Mouse (Mus musculus) liver, embryonic 12.5 days (tissue): Measurements from ENCODE around the gene Dhrs4. TPM values are rescaled to one million over a fixed set of nuclear protein-coding genes. Genes with fewer than 3 reads are reported as not detected.
A peak's percentile ranks its signal among the peaks of the same experiment; 100 is the strongest.

ENCODE experiments used
- ATAC-seq: fragments of 200-750 bp; cut with Nextera tagmentation; 2 replicates; pipeline ENCODE4 v1.8.0; 2017; ENCODE audit warnings: moderate number of reproducible peaks, mild to moderate bottlenecking, moderate library complexity
- H3K27ac ChIP-seq: fragments of 300-500 bp; sonication (generic); 2 replicates; pipeline ENCODE4 v1.5.1; 2016; ENCODE audit warnings: mild to moderate bottlenecking
- H3K27me3 ChIP-seq: fragments of 300-500 bp; sonication (generic); replicated peaks from 2 replicates; pipeline ENCODE4 v1.6.1; 2016; ENCODE audit warnings: mild to moderate bottlenecking, moderate library complexity
- H3K36me3 ChIP-seq: fragments of 300-500 bp; sonication (generic); 2 replicates; pipeline ENCODE4 v1.6.1; 2016; ENCODE audit warnings: mild to moderate bottlenecking, moderate library complexity
- H3K4me1 ChIP-seq: fragments of 300-500 bp; sonication (generic); 2 replicates; pipeline ENCODE4 v1.6.1; 2016
- H3K4me2 ChIP-seq: fragments of 300-500 bp; sonication (generic); 2 replicates; pipeline ENCODE4 v1.6.1; 2016; ENCODE audit warnings: mild to moderate bottlenecking, moderate library complexity
- H3K4me3 ChIP-seq: fragments of 300-500 bp; sonication (generic); 2 replicates; pipeline ENCODE4 v1.5.1; 2016; ENCODE audit warnings: mild to moderate bottlenecking, moderate library complexity
- H3K9ac ChIP-seq: fragments of 300-500 bp; sonication (generic); 2 replicates; pipeline ENCODE4 v1.6.1; 2016; ENCODE audit warnings: mild to moderate bottlenecking, moderate library complexity
- H3K9me3 ChIP-seq: fragments of 300-500 bp; sonication (generic); replicated peaks from 2 replicates; pipeline ENCODE4 v1.6.1; 2016; ENCODE audit warnings: mild to moderate bottlenecking, moderate library complexity
- WGBS: fragments of 180-500 bp; shearing (Covaris S2); methylation state at CpG from one replicate; pipeline ENCODE4 v1.1.7; 2016; ENCODE audit not compliant: insufficient replicate concordance; 5-methylcytosine and 5-hydroxymethylcytosine counted together
- polyA plus RNA-seq: library from polyadenylated mRNA; unstranded; fragments of >200 nt; fragmentation: Nextera tagmentation; extraction: Ambion mirVana; gene quantifications from 2 replicates; pipeline ENCODE4 v1.2.1, GENCODE M21; 2016

The Dhrs4 gene
- polyA plus RNA-seq = 76.6 and 77.0 TPM in 2 replicates

- peaks cover 28% of the 10 kb centered on the region for H3K36me3 ChIP-seq
- H3K27me3 ChIP-seq = no peaks in the 10 kb centered on the region
- H3K9ac ChIP-seq = peak within 1 kb of the TSS; percentile 85
- H3K4me3 ChIP-seq = peak within 1 kb of the TSS; percentile 77
- no peaks in the 10 kb centered on the region for H3K9me3 ChIP-seq
- ATAC-seq = peak; percentile 88
- WGBS = under 1% methylated on average over 38 of the region's 38 CpGs
- peaks cover 65% of the 10 kb centered on the region for H3K4me1 ChIP-seq
- H3K4me2 ChIP-seq = peak within 1 kb of the TSS; percentile 75
- peak within 1 kb of the TSS; percentile 95 for H3K27ac ChIP-seq
These were observed at the start of gene Dhrs4 for GRCm38 (mm10) chr14:55478651-55479599. Gene Dhrs4, plus strand, starts transcription at chr14:55478758.

- H3K9ac ChIP-seq = no peak overlapping the region
- no peaks in the 10 kb centered on the region for H3K27me3 ChIP-seq
- H3K36me3 ChIP-seq = no peaks in the 10 kb centered on the region
- H3K4me2 ChIP-seq = no peak overlapping the region
- H3K4me3 ChIP-seq = no peak overlapping the region
- H3K27ac ChIP-seq = no peak overlapping the region
- H3K9me3 ChIP-seq = no peaks in the 10 kb centered on the region
- peaks cover 17% of the 10 kb centered on the region; the same call in 1 of the 2 replicates for H3K4me1 ChIP-seq
- no peak for ATAC-seq
- 44% methylated on average over 4 of the region's 4 CpGs for WGBS
These were observed 48.3 kb upstream of the Dhrs4 start for GRCm38 (mm10) chr14:55430255-55430654.

DNA sequence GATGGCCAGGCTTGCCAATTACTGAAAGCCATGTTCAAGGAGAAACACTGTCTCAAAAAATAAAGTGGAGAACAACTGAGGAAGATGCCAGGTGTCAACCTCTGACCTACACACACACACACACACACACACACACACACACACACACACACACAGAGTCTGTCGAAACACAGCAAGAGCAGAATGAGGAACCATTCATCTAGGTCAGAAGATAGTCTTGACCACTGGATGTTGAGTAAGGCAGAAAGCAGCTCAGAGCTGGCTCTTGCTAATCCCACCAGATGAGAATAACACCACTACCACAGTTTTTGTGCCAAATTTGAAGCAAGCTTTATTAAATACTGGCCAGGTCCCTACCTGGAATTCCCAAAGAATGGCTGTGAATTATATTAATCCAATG is 45.5 kb upstream of the Dhrs4 start:
- Histone ChIP-seq H3K27me3 (no peaks in the 10 kb centered on the region), H3K4me1 (peaks cover 11% of the 10 kb centered on the region; the same call in 1 of the 2 replicates), H3K4me3 (no peak overlapping the region), H3K36me3 (no peaks in the 10 kb centered on the region), H3K9ac (no peak overlapping the region), H3K4me2 (no peak overlapping the region), H3K27ac (no peak overlapping the region), H3K9me3 (no peaks in the 10 kb centered on the region)
- no peak for ATAC-seq
- 42% methylated on average over 1 of the region's 1 CpGs for WGBS

- Histone ChIP-seq H3K36me3 (no peaks in the 10 kb centered on the region), H3K9ac (no peak overlapping the region), H3K27me3 (no peaks in the 10 kb centered on the region), H3K4me3 (no peak overlapping the region), H3K27ac (no peak overlapping the region), H3K4me2 (no peak overlapping the region), H3K4me1 (peaks cover 8% of the 10 kb centered on the region; the same call in 1 of the 2 replicates), H3K9me3 (no peaks in the 10 kb centered on the region)
- no peak for ATAC-seq
- 69% methylated on average over 3 of the region's 3 CpGs for WGBS
These were observed 43.7 kb upstream of the Dhrs4 start for GRCm38 (mm10) chr14:55434825-55435224.

GRCm38 (mm10) chr14:55437118-55437517 is 41.4 kb upstream of the Dhrs4 start:
- no peak overlapping the region for H3K27ac ChIP-seq
- no peaks in the 10 kb centered on the region for H3K27me3 ChIP-seq
- no peak overlapping the region for H3K4me2 ChIP-seq
- no peak for ATAC-seq
- no peaks in the 10 kb centered on the region for H3K9me3 ChIP-seq
- no peak overlapping the region for H3K9ac ChIP-seq
- no peaks in the 10 kb centered on the region for H3K36me3 ChIP-seq
- H3K4me3 ChIP-seq = no peak overlapping the region
- WGBS = 70% methylated on average over 8 of the region's 8 CpGs
- no peaks in the 10 kb centered on the region for H3K4me1 ChIP-seq

- Histone ChIP-seq H3K9me3 (no peaks in the 10 kb centered on the region), H3K27me3 (no peaks in the 10 kb centered on the region; the same call in 1 of the 2 replicates), H3K4me1 (no peaks in the 10 kb centered on the region), H3K9ac (no peak overlapping the region), H3K4me2 (no peak overlapping the region), H3K27ac (no peak overlapping the region), H3K4me3 (no peak overlapping the region), H3K36me3 (no peaks in the 10 kb centered on the region)
- WGBS = 22% methylated on average over 6 of the region's 6 CpGs
- no peak for ATAC-seq
These were observed 40.3 kb upstream of the Dhrs4 start for GRCm38 (mm10) chr14:55438193-55438784.

GRCm38 (mm10) chr14:55457693-55458092 is 20.9 kb upstream of the Dhrs4 start:
- H3K9me3 ChIP-seq = 0 out of 2 replicates have a peak, but pooled peaks cover 10% of the 10 kb centered on the region
- H3K27me3 ChIP-seq = peaks cover 20% of the 10 kb centered on the region; the same call in 1 of the 2 replicates
- ATAC-seq = no peak
- no peak overlapping the region for H3K4me2 ChIP-seq
- no peak overlapping the region for H3K9ac ChIP-seq
- no peak overlapping the region for H3K4me3 ChIP-seq
- H3K4me1 ChIP-seq = no peaks in the 10 kb centered on the region
- H3K36me3 ChIP-seq = no peaks in the 10 kb centered on the region
- H3K27ac ChIP-seq = no peak overlapping the region
- WGBS = 80% methylated on average over 2 of the region's 2 CpGs

DNA sequence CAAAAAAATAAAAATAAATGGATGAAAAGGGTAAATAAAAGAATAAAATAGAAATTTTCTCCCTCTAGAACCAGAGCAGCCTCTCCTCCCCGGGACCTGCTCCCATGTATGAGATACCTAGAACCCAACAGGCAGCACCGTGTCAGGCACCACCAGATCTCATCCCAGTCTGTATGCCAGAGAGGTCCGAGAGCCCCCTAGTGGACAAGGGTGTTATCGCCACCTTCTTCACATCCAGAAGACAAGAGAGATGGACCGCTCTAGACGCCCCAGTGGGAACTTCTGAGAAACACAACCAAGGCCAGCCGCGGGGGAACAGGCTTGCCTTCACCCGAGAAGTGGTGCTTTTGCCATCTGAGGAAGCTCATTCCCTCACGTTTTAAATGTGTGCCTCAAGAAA is 20.3 kb upstream of the Dhrs4 start:
- Histone ChIP-seq H3K9me3 (0 out of 2 replicates have a peak, but pooled peaks cover 10% of the 10 kb centered on the region), H3K36me3 (no peaks in the 10 kb centered on the region), H3K4me2 (no peak overlapping the region), H3K27me3 (peaks cover 20% of the 10 kb centered on the region; the same call in 1 of the 2 replicates), H3K27ac (no peak overlapping the region), H3K4me1 (no peaks in the 10 kb centered on the region), H3K9ac (no peak overlapping the region), H3K4me3 (no peak overlapping the region)
- 10% methylated on average over 10 of the region's 10 CpGs for WGBS
- ATAC-seq = peak; percentile 46; the same call in 1 of the 2 replicates

GRCm38 (mm10) chr14:55458761-55459160 is 19.8 kb upstream of the Dhrs4 start:
- 75% methylated on average over 3 of the region's 3 CpGs for WGBS
- Histone ChIP-seq H3K4me1 (no peaks in the 10 kb centered on the region), H3K4me2 (no peak overlapping the region), H3K4me3 (no peak overlapping the region), H3K9ac (no peak overlapping the region), H3K36me3 (no peaks in the 10 kb centered on the region), H3K27me3 (peaks cover 20% of the 10 kb centered on the region; the same call in 1 of the 2 replicates), H3K27ac (no peak overlapping the region), H3K9me3 (0 out of 2 replicates have a peak, but pooled peaks cover 5% of the 10 kb centered on the region)
- ATAC-seq = no peak

- no peaks in the 10 kb centered on the region for H3K4me1 ChIP-seq
- no peak overlapping the region for H3K4me3 ChIP-seq
- WGBS = 53% methylated on average over 4 of the region's 4 CpGs
- H3K9me3 ChIP-seq = 0 out of 2 replicates have a peak, but pooled peaks cover 4% of the 10 kb centered on the region
- peaks cover 20% of the 10 kb centered on the region; the same call in 1 of the 2 replicates for H3K27me3 ChIP-seq
- no peaks in the 10 kb centered on the region for H3K36me3 ChIP-seq
- H3K4me2 ChIP-seq = no peak overlapping the region
- ATAC-seq = no peak
- no peak overlapping the region for H3K9ac ChIP-seq
- no peak overlapping the region for H3K27ac ChIP-seq
These were observed 18.8 kb upstream of the Dhrs4 start for GRCm38 (mm10) chr14:55459796-55460195.

DNA sequence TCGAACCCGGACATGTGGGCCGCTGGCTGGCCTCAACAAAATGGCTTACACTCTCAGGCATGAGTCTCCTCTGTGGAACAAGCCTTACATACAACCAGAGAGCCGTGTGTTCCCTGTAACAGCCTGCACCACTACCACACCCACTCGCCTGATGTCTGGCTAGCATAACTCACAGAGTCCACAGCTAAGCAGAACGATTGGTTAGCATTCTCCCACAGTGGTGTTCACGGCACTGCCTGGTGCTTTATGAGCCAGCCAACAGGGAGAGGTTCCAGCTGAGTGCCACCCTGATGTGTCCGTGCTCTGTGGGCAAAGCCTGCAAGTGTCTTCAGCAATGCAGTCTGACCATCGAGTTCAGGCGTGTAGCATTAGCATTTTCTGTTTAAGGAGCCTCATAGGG is 18.3 kb upstream of the Dhrs4 start:
- WGBS = 62% methylated on average over 10 of the region's 10 CpGs
- ATAC-seq = no peak
- no peaks in the 10 kb centered on the region for H3K4me1 ChIP-seq

DNA sequence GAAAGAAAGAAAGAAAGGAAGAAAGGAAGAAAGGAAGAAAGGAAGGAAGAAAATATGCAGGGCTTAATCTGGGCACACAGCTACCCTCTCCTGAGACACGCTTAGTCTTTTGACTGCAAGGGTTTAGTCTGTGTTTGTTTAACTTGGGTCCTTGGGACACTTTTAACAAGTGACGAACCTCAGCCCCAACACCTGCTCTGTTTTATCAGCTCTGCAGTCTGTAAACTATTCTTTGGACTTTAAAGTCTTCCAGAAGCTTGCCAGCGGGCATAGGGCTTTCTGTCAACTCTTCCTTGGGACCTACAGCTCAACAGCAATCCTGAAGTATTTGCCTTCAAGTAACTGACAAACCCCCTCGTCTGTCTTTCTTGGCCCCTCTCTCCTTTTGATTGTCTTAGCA is 16.8 kb upstream of the Dhrs4 start:
- no peaks in the 10 kb centered on the region for H3K36me3 ChIP-seq
- no peaks in the 10 kb centered on the region for H3K4me1 ChIP-seq
- no peaks in the 10 kb centered on the region for H3K9me3 ChIP-seq
- H3K9ac ChIP-seq = no peak overlapping the region
- H3K4me2 ChIP-seq = no peak overlapping the region
- peaks cover 31% of the 10 kb centered on the region for H3K27me3 ChIP-seq
- WGBS = 46% methylated on average over 4 of the region's 4 CpGs
- no peak overlapping the region for H3K4me3 ChIP-seq
- ATAC-seq = no peak
- H3K27ac ChIP-seq = no peak overlapping the region

More for the DNA sequence above, 18.3 kb upstream of the Dhrs4 start:
- H3K9ac ChIP-seq = no peak overlapping the region
- no peaks in the 10 kb centered on the region for H3K36me3 ChIP-seq
- no peak overlapping the region for H3K4me3 ChIP-seq
- H3K27me3 ChIP-seq = peaks cover 20% of the 10 kb centered on the region; the same call in 1 of the 2 replicates
- no peak overlapping the region for H3K27ac ChIP-seq
- H3K4me2 ChIP-seq = no peak overlapping the region
- 0 out of 2 replicates have a peak, but pooled peaks cover 4% of the 10 kb centered on the region for H3K9me3 ChIP-seq
